Mouse (Mus musculus): ENCODE measurements around the gene Ift140.

Gene Ift140

GRCm38 (mm10) chr17:25077771-25078372, 62.0 kb downstream of the Ift140 start:
- peak; percentile 77 to 84 for DNase-seq

- DNase-seq = no peak
Measured at GRCm38 (mm10) chr17:25080210-25080609, 64.3 kb downstream of the Ift140 start.

GRCm38 (mm10) chr17:25080960-25081381, 65.1 kb downstream of the Ift140 start:
- no peak for DNase-seq

- no peak for DNase-seq
Measured at GRCm38 (mm10) chr17:25082081-25082847, 66.4 kb downstream of the Ift140 start.

GRCm38 (mm10) chr17:25082887-25083286, 67.0 kb downstream of the Ift140 start:
- no peak for DNase-seq

GRCm38 (mm10) chr17:25083444-25083931, 67.6 kb downstream of the Ift140 start, which contains the start of gene Tmem204:
Gene Tmem204, minus strand, starts transcription at chr17:25083591.
- DNase-seq = no peak

- no peak for DNase-seq
Measured at GRCm38 (mm10) chr17:25084835-25085385, 69.0 kb downstream of the Ift140 start.

- no peak for DNase-seq
Measured at GRCm38 (mm10) chr17:25086724-25087123, 70.8 kb downstream of the Ift140 start.

GRCm38 (mm10) chr17:25089158-25089557, 73.3 kb downstream of the Ift140 start:
- DNase-seq = no peak

GRCm38 (mm10) chr17:25090450-25090849, 74.6 kb downstream of the Ift140 start:
- DNase-seq = no peak

GRCm38 (mm10) chr17:25096221-25096620, 80.3 kb downstream of the Ift140 start:
- peak; percentile 53 to 70 for DNase-seq

- no peak for DNase-seq
Measured at GRCm38 (mm10) chr17:25100052-25100451, 84.2 kb downstream of the Ift140 start.

- DNase-seq = no peak
Measured at GRCm38 (mm10) chr17:25101338-25101737, 85.5 kb downstream of the Ift140 start.

GRCm38 (mm10) chr17:25107786-25108185, 91.9 kb downstream of the Ift140 start:
- peak; percentile 38 to 61 for DNase-seq

GRCm38 (mm10) chr17:25109578-25109977, 93.7 kb downstream of the Ift140 start:
- DNase-seq = peak; percentile 57 to 73

GRCm38 (mm10) chr17:25110590-25110989, 94.7 kb downstream of the Ift140 start:
- no peak for DNase-seq

GRCm38 (mm10) chr17:25111220-25111619, 95.3 kb downstream of the Ift140 start:
- DNase-seq = no peak

GRCm38 (mm10) chr17:25111739-25112422, 96.0 kb downstream of the Ift140 start:
- DNase-seq = peak; percentile 84 to 87

GRCm38 (mm10) chr17:25112423-25112810, 96.5 kb downstream of the Ift140 start:
- DNase-seq = no peak

GRCm38 (mm10) chr17:25114908-25115645, 99.2 kb downstream of the Ift140 start:
- DNase-seq = peak in 1 of 2 experiments; percentile 52

GRCm38 (mm10) chr17:25115664-25116432, 100.0 kb downstream of the Ift140 start, which contains the start of gene Telo2:
Gene Telo2, minus strand, starts transcription at chr17:25115967.
- peak; percentile 96 to 97 for DNase-seq

All from cerebellum, postnatal 25 days (tissue).